Comparison of ENCODE assay signal across 29 mouse cellular contexts in the genomic region with DNA sequence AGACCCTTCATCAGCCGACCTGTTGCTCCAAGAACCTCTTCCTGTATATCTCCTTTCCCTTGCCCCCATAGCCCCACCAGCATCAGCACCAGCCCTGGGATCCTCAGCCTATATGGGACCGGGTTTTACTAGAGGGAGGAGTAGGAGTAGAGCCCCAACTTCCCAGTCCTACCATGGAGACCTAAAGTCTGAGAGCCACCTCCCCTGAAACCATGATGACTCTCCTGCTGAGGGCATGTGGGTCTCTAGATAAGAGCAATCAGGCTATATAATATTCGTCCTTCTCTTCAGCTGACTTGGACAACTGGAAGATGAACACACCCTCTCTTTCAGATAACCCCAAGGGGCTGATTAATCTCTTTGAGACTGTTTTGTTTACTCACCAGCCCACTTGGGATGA. TPM values are rescaled to one million over a fixed set of nuclear protein-coding genes. Genes with fewer than 3 reads are reported as not detected.
DNase-seq lines count a peak whose midpoint lies in the region; ATAC-seq and TF ChIP-seq lines count a peak whose summit lies in the region.
"Not testable (repeated sequence)": the region's sequence is repeated elsewhere in the genome, so short reads cannot be mapped to it uniquely, and the experiment has no call there.
"Had no signal": no experiment of that assay in that cellular context is flagged by ENCODE, and none has a peak within 500 bp of the region (broad histone marks: within the 10 kb centered on the region; RNA-seq: fewer than 3 reads in every experiment).

No protein-coding gene starts in this region.

- not testable (repeated sequence) for H3K27me3 ChIP-seq in MEL (ENCODE audit: control insufficient read depth in 1 of 2, insufficient read depth in 2 of 2, low read length in 2 of 2); liver, embryonic 13.5 days; liver, embryonic 16.5 days (ENCODE audit: control insufficient read depth, insufficient read depth, low read depth, low read length)

- not testable (repeated sequence) for H3K9ac ChIP-seq in MEL (ENCODE audit: control insufficient read depth, low read depth, low read length, poor library complexity, severe bottlenecking); liver, embryonic 13.5 days; liver, embryonic 16.5 days (ENCODE audit: low read depth, low read length)

- H3K36me3 ChIP-seq in MEL (ENCODE audit: control insufficient read depth in 1 of 2, insufficient read depth in 2 of 2, low read length in 2 of 2); liver, embryonic 13.5 days; liver, embryonic 16.5 days (ENCODE audit: control insufficient read depth, insufficient read depth): not testable (repeated sequence)

- 0 out of 2 replicates have a peak, but pooled peaks have one; percentile 22 for ATAC-seq in common myeloid progenitor, adult 5-6 weeks (replicated peaks; ENCODE audit: low read depth, poor library complexity, severe bottlenecking)
- ATAC-seq in liver, embryonic 13.5 days (ENCODE audit: low read depth): peak; percentile 89
- ATAC-seq in liver, embryonic 16.5 days (ENCODE audit: low read depth): peak; percentile 84
- peak; percentile 93 for ATAC-seq in megakaryocyte-erythroid progenitor cell, adult 5-6 weeks (replicated peaks; ENCODE audit: low FRiP score, low TSS enrichment, poor library complexity, severe bottlenecking)

- 26% methylated on average over 2 of the region's 3 CpGs for WGBS in liver, embryonic 13.5 days (ENCODE audit: insufficient replicate concordance)
- 21% methylated on average over 1 of the region's 3 CpGs for WGBS in liver, embryonic 16.5 days (ENCODE audit: insufficient replicate concordance)

- H3K4me3 ChIP-seq in MEL (ENCODE audit: control insufficient read depth in 1 of 2, insufficient read depth in 1 of 2, low read depth in 2 of 2, low read length in 2 of 2); liver, embryonic 13.5 days (replicated peaks); liver, embryonic 16.5 days (ENCODE audit: low read depth, low read length): not testable (repeated sequence)

- H3K4me2 ChIP-seq in liver, embryonic 13.5 days; liver, embryonic 16.5 days (ENCODE audit: low read depth, low read length): not testable (repeated sequence)

- not testable (repeated sequence) for TF ChIP-seq POLR2A in MEL (IDR thresholded peaks at IDR 0.05; ENCODE audit: control insufficient read depth in 1 of 2, insufficient read depth in 1 of 2, low read depth in 1 of 2, low read length in 2 of 2, poor library complexity in 1 of 2)

- DNase-seq in MEL (ENCODE audit: low read depth, low spot score): peak; percentile 35
- peak; percentile 55 for DNase-seq in heart, adult 11 months
- peak; percentile 4 for DNase-seq in liver, embryonic 13.5 days

- not testable (repeated sequence) for H3K9me3 ChIP-seq in MEL (replicated peaks; ENCODE audit: insufficient read depth, low read length); liver, embryonic 13.5 days (replicated peaks); liver, embryonic 16.5 days (replicated peaks; ENCODE audit: control insufficient read depth, low read length)

- TF ChIP-seq CTCF in MEL (IDR thresholded peaks at IDR 0.05 in 2 of 3, conservative IDR thresholded peaks at IDR 0.05 in 1 of 3; ENCODE audit: control insufficient read depth in 1 of 3, insufficient read depth in 1 of 3, low read depth in 2 of 3, low read length in 3 of 3, poor library complexity in 1 of 3, severe bottlenecking in 1 of 3): not testable (repeated sequence)

- H3K4me1 ChIP-seq in MEL (ENCODE audit: control insufficient read depth in 1 of 2, insufficient read depth in 2 of 2, low read length in 2 of 2); liver, embryonic 13.5 days (replicated peaks); liver, embryonic 16.5 days (ENCODE audit: control insufficient read depth, low read depth, low read length): not testable (repeated sequence)

- not testable (repeated sequence) for TF ChIP-seq RAD21 in MEL (IDR thresholded peaks at IDR 0.05; ENCODE audit: low read depth, low read length)

- not testable (repeated sequence) for H3K79me2 ChIP-seq in MEL (ENCODE audit: control insufficient read depth, insufficient read depth, low read length, poor library complexity)

- not testable (repeated sequence) for H3K27ac ChIP-seq in MEL (ENCODE audit: control insufficient read depth, low read depth, low read length); liver, embryonic 13.5 days; liver, embryonic 16.5 days (ENCODE audit: low read length)

- not testable (repeated sequence) for TF ChIP-seq EP300 in MEL (IDR thresholded peaks at IDR 0.05; ENCODE audit: low read depth in 1 of 2, low read length in 2 of 2)

TF ChIP-seq in MEL, 35 proteins besides CTCF, POLR2A, EP300 and RAD21:
- peak; percentile 36; the same call in 1 of the 2 replicates for TF ChIP-seq ETS1 (IDR thresholded peaks at IDR 0.05; ENCODE audit: low read depth, low read length)
- peak; percentile 34; the same call in 1 of the 2 replicates for TF ChIP-seq TCF12 (IDR thresholded peaks at IDR 0.05; ENCODE audit: low read depth, low read length)
- peak; percentile 32; the same call in 1 of the 2 replicates for TF ChIP-seq GATA1 (IDR thresholded peaks at IDR 0.05; ENCODE audit: low read depth, low read length)

RNA-seq across cellular contexts. Expression of gene Mcpt1, which starts 30.3 kb away (rescaled TPM):
- not detected in 2 replicates for total RNA-seq in MEL (2012; rRNA removed)
- not detected for polyA plus RNA-seq in MEL (2012; ENCODE audit: insufficient read depth in 1 of 2, insufficient read length in 2 of 2, low read depth in 1 of 2, low replicate concordance in 2 of 2, missing spikeins in 1 of 2)
- not detected in 2 replicates for total RNA-seq in common myeloid progenitor, adult 5-6 weeks (2017)
- not detected in 2 replicates for polyA plus RNA-seq in liver, embryonic 13.5 days (2015; fragmentation: Nextera tagmentation; extraction: Ambion mirVana)
- polyA plus RNA-seq in liver, embryonic 16.5 days (2015; fragmentation: Nextera tagmentation; extraction: Ambion mirVana): 0.09 TPM in 1 of 2 replicates, not detected in the other
- not detected in 2 replicates for total RNA-seq in megakaryocyte-erythroid progenitor cell, adult 5-6 weeks (2014; fragmentation: Nextera tagmentation)
- not detected in 2 replicates for total RNA-seq in megakaryocyte-erythroid progenitor cell, adult 5-6 weeks (2017)
- total RNA-seq: adrenal gland, adult 2 months; adrenal gland, postnatal 14 days; adrenal gland, postnatal 4 days; ES-E14; gastrocnemius, adult 18-20 months; gastrocnemius, postnatal 10 days; gastrocnemius, postnatal 36 days; granulocyte monocyte progenitor cell, adult 5-6 weeks; heart, adult 8-10 months; heart, postnatal 25 days; hematopoietic stem cell, adult 5-6 weeks had no signal
- polyA plus RNA-seq: adrenal gland, adult 2 months; embryonic facial prominence, embryonic 12.5 days; erythroblast, embryonic 14.5 days; forebrain, embryonic 10.5 days; forebrain, embryonic 13.5 days; forebrain, embryonic 16.5 days; heart, embryonic 11.5 days; heart, embryonic 14.5 days; heart, postnatal 0 days; hindbrain, embryonic 12.5 days; hindbrain, embryonic 15.5 days had no signal

RNA-seq across cellular contexts. Expression of gene Cma2, which starts 36.7 kb away (rescaled TPM):
- total RNA-seq in MEL (2012; rRNA removed): not detected in 2 replicates
- not detected for polyA plus RNA-seq in MEL (2012; ENCODE audit: insufficient read depth in 1 of 2, insufficient read length in 2 of 2, low read depth in 1 of 2, low replicate concordance in 2 of 2, missing spikeins in 1 of 2)
- total RNA-seq in common myeloid progenitor, adult 5-6 weeks (2017): not detected in 2 replicates
- not detected in 2 replicates for polyA plus RNA-seq in liver, embryonic 13.5 days (2015; fragmentation: Nextera tagmentation; extraction: Ambion mirVana)
- polyA plus RNA-seq in liver, embryonic 16.5 days (2015; fragmentation: Nextera tagmentation; extraction: Ambion mirVana): not detected in 2 replicates
- total RNA-seq in megakaryocyte-erythroid progenitor cell, adult 5-6 weeks (2014; fragmentation: Nextera tagmentation): not detected in 2 replicates
- total RNA-seq in megakaryocyte-erythroid progenitor cell, adult 5-6 weeks (2017): not detected in 2 replicates
- total RNA-seq: ES-E14; gastrocnemius, adult 18-20 months; gastrocnemius, postnatal 36 days; granulocyte monocyte progenitor cell, adult 5-6 weeks; heart, adult 8-10 months; heart, postnatal 25 days; hematopoietic stem cell, adult 5-6 weeks had no signal
- polyA plus RNA-seq: adrenal gland, adult 2 months; embryonic facial prominence, embryonic 12.5 days; erythroblast, embryonic 14.5 days; forebrain, embryonic 10.5 days; forebrain, embryonic 13.5 days; forebrain, embryonic 16.5 days; heart, embryonic 11.5 days; heart, embryonic 14.5 days; heart, postnatal 0 days; hindbrain, embryonic 12.5 days; hindbrain, embryonic 15.5 days; intestine, embryonic 14.5 days had no signal

RNA-seq across cellular contexts. Expression of gene Mcpt9, which starts 42.8 kb away (rescaled TPM):
- 0.08 TPM in 1 of 2 replicates, not detected in the other for total RNA-seq in MEL (2012; rRNA removed)
- not detected for polyA plus RNA-seq in MEL (2012; ENCODE audit: insufficient read depth in 1 of 2, insufficient read length in 2 of 2, low read depth in 1 of 2, low replicate concordance in 2 of 2, missing spikeins in 1 of 2)
- total RNA-seq in common myeloid progenitor, adult 5-6 weeks (2017): not detected in 2 replicates
- polyA plus RNA-seq in liver, embryonic 13.5 days (2015; fragmentation: Nextera tagmentation; extraction: Ambion mirVana): not detected in 2 replicates
- polyA plus RNA-seq in liver, embryonic 16.5 days (2015; fragmentation: Nextera tagmentation; extraction: Ambion mirVana): not detected in 2 replicates
- total RNA-seq in megakaryocyte-erythroid progenitor cell, adult 5-6 weeks (2014; fragmentation: Nextera tagmentation): not detected in 2 replicates
- total RNA-seq in megakaryocyte-erythroid progenitor cell, adult 5-6 weeks (2017): not detected in 2 replicates
- total RNA-seq: adrenal gland, adult 2 months; adrenal gland, postnatal 14 days; adrenal gland, postnatal 4 days; ES-E14; gastrocnemius, adult 18-20 months; gastrocnemius, postnatal 10 days; gastrocnemius, postnatal 36 days; granulocyte monocyte progenitor cell, adult 5-6 weeks; heart, adult 8-10 months; heart, postnatal 25 days; hematopoietic stem cell, adult 5-6 weeks had no signal
- polyA plus RNA-seq: adrenal gland, adult 2 months; embryonic facial prominence, embryonic 12.5 days; embryonic facial prominence, embryonic 15.5 days; erythroblast, embryonic 14.5 days; forebrain, embryonic 10.5 days; forebrain, embryonic 13.5 days; forebrain, embryonic 16.5 days; heart, embryonic 11.5 days; heart, embryonic 14.5 days; heart, postnatal 0 days; hindbrain, embryonic 12.5 days; hindbrain, embryonic 15.5 days; intestine, embryonic 14.5 days had no signal

RNA-seq across cellular contexts. Expression of gene Cma1, which starts 43.0 kb away (rescaled TPM):
- total RNA-seq in MEL (2012; rRNA removed): 0.19 TPM in 1 of 2 replicates, not detected in the other
- under 1 TPM in 1 of 2 experiments, not detected in 1; 0.13 TPM for polyA plus RNA-seq in MEL (2012; ENCODE audit: insufficient read depth in 1 of 2, insufficient read length in 2 of 2, low read depth in 1 of 2, low replicate concordance in 2 of 2, missing spikeins in 1 of 2)
- not detected in 2 replicates for total RNA-seq in common myeloid progenitor, adult 5-6 weeks (2017)
- polyA plus RNA-seq in liver, embryonic 13.5 days (2015; fragmentation: Nextera tagmentation; extraction: Ambion mirVana): 0.12 and 0.20 TPM in 2 replicates
- polyA plus RNA-seq in liver, embryonic 16.5 days (2015; fragmentation: Nextera tagmentation; extraction: Ambion mirVana): 0.67 TPM in 2 replicates
- 1.4 TPM in 1 of 2 replicates, not detected in the other for total RNA-seq in megakaryocyte-erythroid progenitor cell, adult 5-6 weeks (2014; fragmentation: Nextera tagmentation)
- total RNA-seq in megakaryocyte-erythroid progenitor cell, adult 5-6 weeks (2017): 1.1 TPM in 1 of 2 replicates, not detected in the other
- total RNA-seq: ES-E14; hematopoietic stem cell, adult 5-6 weeks had no signal
- polyA plus RNA-seq: erythroblast, embryonic 14.5 days; forebrain, embryonic 10.5 days; forebrain, embryonic 13.5 days; heart, embryonic 11.5 days; hindbrain, embryonic 12.5 days had no signal

RNA-seq across cellular contexts. Expression of gene Mcpt2, which starts 54.4 kb away (rescaled TPM):
- total RNA-seq in MEL (2012; rRNA removed): 5.0 and 25.6 TPM in 2 replicates
- polyA plus RNA-seq in MEL (2012; ENCODE audit: insufficient read depth in 1 of 2, insufficient read length in 2 of 2, low read depth in 1 of 2, low replicate concordance in 2 of 2, missing spikeins in 1 of 2): 1 to 10 TPM in 1 of 2 experiments, not detected in 1; 1.6 TPM
- not detected in 2 replicates for total RNA-seq in common myeloid progenitor, adult 5-6 weeks (2017)
- polyA plus RNA-seq in liver, embryonic 13.5 days (2015; fragmentation: Nextera tagmentation; extraction: Ambion mirVana): 0.24 TPM in 2 replicates
- polyA plus RNA-seq in liver, embryonic 16.5 days (2015; fragmentation: Nextera tagmentation; extraction: Ambion mirVana): 0.12 and 0.15 TPM in 2 replicates
- total RNA-seq in megakaryocyte-erythroid progenitor cell, adult 5-6 weeks (2014; fragmentation: Nextera tagmentation): not detected in 2 replicates
- total RNA-seq in megakaryocyte-erythroid progenitor cell, adult 5-6 weeks (2017): not detected in 2 replicates
- total RNA-seq: adrenal gland, adult 2 months; adrenal gland, postnatal 14 days; adrenal gland, postnatal 4 days; ES-E14; gastrocnemius, adult 18-20 months; gastrocnemius, postnatal 10 days; gastrocnemius, postnatal 36 days; granulocyte monocyte progenitor cell, adult 5-6 weeks; heart, adult 8-10 months; heart, postnatal 25 days; hematopoietic stem cell, adult 5-6 weeks had no signal
- polyA plus RNA-seq: embryonic facial prominence, embryonic 12.5 days; erythroblast, embryonic 14.5 days; forebrain, embryonic 10.5 days; forebrain, embryonic 13.5 days; forebrain, embryonic 16.5 days; heart, embryonic 11.5 days; heart, embryonic 14.5 days; heart, postnatal 0 days; hindbrain, embryonic 12.5 days; hindbrain, embryonic 15.5 days had no signal

Comparison
In these comparisons a context has a peak if more than half of its experiments do, and no peak if none do; other contexts are left out.
1. DNase-seq: peak in every context shown above with its lines; median percentile 55 in heart, adult 11 months; 35 in MEL; 4 in liver, embryonic 13.5 days.
2. ATAC-seq: peak in every context shown above with its lines; median percentile 93 in megakaryocyte-erythroid progenitor cell, adult 5-6 weeks; 89 in liver, embryonic 13.5 days; 84 in liver, embryonic 16.5 days; 22 in common myeloid progenitor, adult 5-6 weeks.